Mouse (Mus musculus) liver, embryonic 16.5 days (tissue): Measurements from ENCODE around the gene Nup210l. TPM values are rescaled to one million over a fixed set of nuclear protein-coding genes. Genes with fewer than 3 reads are reported as not detected.
"Not testable (repeated sequence)": the region's sequence is repeated elsewhere in the genome, so short reads cannot be mapped to it uniquely, and the experiment has no call there.

Experiments
- ATAC-seq: fragments of 200-750 bp; cut with Nextera tagmentation; 2 replicates; pipeline ENCODE4 v1.8.0; 2017; ENCODE audit warnings: low read depth, mild to moderate bottlenecking, moderate number of reproducible peaks, moderate library complexity
- H3K27ac ChIP-seq: fragments of 300-500 bp; sonication (generic); 2 replicates; pipeline ENCODE4 v1.5.1; 2014; ENCODE audit warnings: mild to moderate bottlenecking, low read length
- H3K27me3 ChIP-seq: fragments of 300-500 bp; sonication (generic); 2 replicates; pipeline ENCODE4 v1.6.1; 2014; ENCODE audit warnings: low read depth, low read length, mixed read lengths; ENCODE audit not compliant: control insufficient read depth, insufficient read depth
- H3K36me3 ChIP-seq: fragments of 300-500 bp; sonication (generic); 2 replicates; pipeline ENCODE4 v1.6.1; 2014; ENCODE audit warnings: mild to moderate bottlenecking; ENCODE audit not compliant: control insufficient read depth, insufficient read depth
- H3K4me1 ChIP-seq: fragments of 300-500 bp; sonication (generic); 2 replicates; pipeline ENCODE4 v1.6.1; 2014; ENCODE audit warnings: low read depth, low read length, mixed read lengths; ENCODE audit not compliant: control insufficient read depth
- H3K4me2 ChIP-seq: fragments of 300-500 bp; sonication (generic); 2 replicates; pipeline ENCODE4 v1.6.1; 2014; ENCODE audit warnings: low read depth, low read length, mixed read lengths
- H3K4me3 ChIP-seq: fragments of 300-500 bp; sonication (generic); 2 replicates; pipeline ENCODE4 v1.5.1; 2014; ENCODE audit warnings: low read depth, mild to moderate bottlenecking, low read length
- H3K9ac ChIP-seq: fragments of 300-500 bp; sonication (generic); 2 replicates; pipeline ENCODE4 v1.6.1; 2014; ENCODE audit warnings: low read depth, low read length
- H3K9me3 ChIP-seq: fragments of 300-500 bp; sonication (generic); replicated peaks from 2 replicates; pipeline ENCODE4 v1.6.1; 2016; ENCODE audit warnings: low read length; ENCODE audit not compliant: control insufficient read depth
- WGBS: fragments of 180-500 bp; shearing (Covaris S2); extraction: QIAGEN DNeasy Blood & Tissue Kit; methylation state at CpG from one replicate; pipeline ENCODE4 v1.1.7; 2014; ENCODE audit not compliant: insufficient replicate concordance; 5-methylcytosine and 5-hydroxymethylcytosine counted together
- polyA plus RNA-seq: library from polyadenylated mRNA; unstranded; fragments of >200 nt; fragmentation: Nextera tagmentation; extraction: Ambion mirVana; gene quantifications from 2 replicates; pipeline ENCODE4 v1.2.1, GENCODE M21; 2015

Gene Nup210l
- polyA plus RNA-seq, 1 experiment from 2014 or later: 0.04 TPM

GRCm38 (mm10) chr3:90103176-90103575 is 756 bp upstream of the Nup210l start:
- H3K27ac ChIP-seq: no peak overlapping the region
- no peaks in the 10 kb centered on the region for H3K4me1 ChIP-seq
- H3K4me2 ChIP-seq: no peak overlapping the region
- H3K36me3 ChIP-seq: peaks cover 5% of the 10 kb centered on the region; the same call in 1 of the 2 replicates
- H3K9me3 ChIP-seq: no peaks in the 10 kb centered on the region
- 81% methylated on average over 2 of the region's 2 CpGs for WGBS
- no peak overlapping the region for H3K9ac ChIP-seq
- H3K27me3 ChIP-seq: no peaks in the 10 kb centered on the region
- no peak for ATAC-seq
- no peak overlapping the region for H3K4me3 ChIP-seq

GRCm38 (mm10) chr3:90111706-90112105 is 7.8 kb downstream of the Nup210l start:
- ATAC-seq: no peak
- WGBS: 54% methylated on average over 2 of the region's 2 CpGs
- H3K27me3 ChIP-seq: no peaks in the 10 kb centered on the region
- H3K36me3 ChIP-seq: no peaks in the 10 kb centered on the region
- H3K27ac ChIP-seq: no peak overlapping the region
- H3K9me3 ChIP-seq: no peaks in the 10 kb centered on the region
- no peak overlapping the region for H3K9ac ChIP-seq
- H3K4me1 ChIP-seq: no peaks in the 10 kb centered on the region
- H3K4me3 ChIP-seq: no peak overlapping the region
- no peak overlapping the region for H3K4me2 ChIP-seq

GRCm38 (mm10) chr3:90114342-90114741 is 10.4 kb downstream of the Nup210l start:
- no peaks in the 10 kb centered on the region for H3K36me3 ChIP-seq
- H3K4me3 ChIP-seq: no peak overlapping the region
- no peaks in the 10 kb centered on the region for H3K9me3 ChIP-seq
- H3K4me2 ChIP-seq: no peak overlapping the region
- no peaks in the 10 kb centered on the region for H3K27me3 ChIP-seq
- no peaks in the 10 kb centered on the region for H3K4me1 ChIP-seq
- WGBS: 80% methylated on average over 2 of the region's 2 CpGs
- no peak for ATAC-seq
- H3K9ac ChIP-seq: no peak overlapping the region
- H3K27ac ChIP-seq: no peak overlapping the region

- Histone ChIP-seq H3K9me3 (no peaks in the 10 kb centered on the region), H3K4me3 (no peak overlapping the region), H3K36me3 (no peaks in the 10 kb centered on the region), H3K27ac (no peak overlapping the region), H3K4me1 (no peaks in the 10 kb centered on the region), H3K9ac (no peak overlapping the region), H3K4me2 (no peak overlapping the region), H3K27me3 (no peaks in the 10 kb centered on the region)
- WGBS: 54% methylated on average over 3 of the region's 3 CpGs
- ATAC-seq: no peak
Measured at GRCm38 (mm10) chr3:90115526-90115925, 11.6 kb downstream of the Nup210l start.

- no peaks in the 10 kb centered on the region for H3K27me3 ChIP-seq
- H3K27ac ChIP-seq: no peak overlapping the region
- WGBS: 79% methylated on average over 13 of the region's 13 CpGs
- no peak overlapping the region for H3K4me3 ChIP-seq
- H3K4me1 ChIP-seq: no peaks in the 10 kb centered on the region
- no peak for ATAC-seq
- no peak overlapping the region for H3K4me2 ChIP-seq
- H3K36me3 ChIP-seq: no peaks in the 10 kb centered on the region
- H3K9me3 ChIP-seq: no peaks in the 10 kb centered on the region
- H3K9ac ChIP-seq: no peak overlapping the region
Measured at GRCm38 (mm10) chr3:90118132-90118790, 14.3 kb downstream of the Nup210l start.

- H3K4me3 ChIP-seq, H3K4me1 ChIP-seq, H3K36me3 ChIP-seq, H3K27me3 ChIP-seq, H3K4me2 ChIP-seq, H3K9ac ChIP-seq, ATAC-seq, H3K27ac ChIP-seq, H3K9me3 ChIP-seq: not testable (repeated sequence)
- WGBS: 58% methylated on average over 5 of the region's 5 CpGs
Measured at GRCm38 (mm10) chr3:90122036-90122435, 18.1 kb downstream of the Nup210l start.

- 39% methylated on average over 5 of the region's 5 CpGs for WGBS
- no peak overlapping the region for H3K27ac ChIP-seq
- no peak overlapping the region for H3K9ac ChIP-seq
- H3K4me2 ChIP-seq: no peak overlapping the region
- no peak overlapping the region for H3K4me3 ChIP-seq
- no peak for ATAC-seq
- no peaks in the 10 kb centered on the region for H3K27me3 ChIP-seq
- no peaks in the 10 kb centered on the region for H3K9me3 ChIP-seq
- no peaks in the 10 kb centered on the region for H3K4me1 ChIP-seq
- no peaks in the 10 kb centered on the region for H3K36me3 ChIP-seq
Measured at GRCm38 (mm10) chr3:90125710-90126109, 21.8 kb downstream of the Nup210l start.

GRCm38 (mm10) chr3:90127881-90128280 is 23.9 kb downstream of the Nup210l start:
- Histone ChIP-seq H3K36me3 (no peaks in the 10 kb centered on the region), H3K4me1 (no peaks in the 10 kb centered on the region), H3K4me2 (no peak overlapping the region), H3K9me3 (no peaks in the 10 kb centered on the region), H3K4me3 (no peak overlapping the region), H3K9ac (no peak overlapping the region), H3K27ac (no peak overlapping the region), H3K27me3 (no peaks in the 10 kb centered on the region)
- 75% methylated on average over 6 of the region's 6 CpGs for WGBS
- ATAC-seq: no peak

- H3K9me3 ChIP-seq: no peaks in the 10 kb centered on the region
- H3K4me3 ChIP-seq: no peak overlapping the region
- H3K27me3 ChIP-seq: no peaks in the 10 kb centered on the region
- no peaks in the 10 kb centered on the region for H3K36me3 ChIP-seq
- no peak overlapping the region for H3K4me2 ChIP-seq
- ATAC-seq: no peak
- H3K9ac ChIP-seq: no peak overlapping the region
- H3K27ac ChIP-seq: no peak overlapping the region
- no peaks in the 10 kb centered on the region for H3K4me1 ChIP-seq
- WGBS: 30% methylated on average over 3 of the region's 3 CpGs
Measured at GRCm38 (mm10) chr3:90132745-90133144, 28.8 kb downstream of the Nup210l start.
